Mouse (Mus musculus): ENCODE data around the gene Gatm.

Gene Gatm

DNA sequence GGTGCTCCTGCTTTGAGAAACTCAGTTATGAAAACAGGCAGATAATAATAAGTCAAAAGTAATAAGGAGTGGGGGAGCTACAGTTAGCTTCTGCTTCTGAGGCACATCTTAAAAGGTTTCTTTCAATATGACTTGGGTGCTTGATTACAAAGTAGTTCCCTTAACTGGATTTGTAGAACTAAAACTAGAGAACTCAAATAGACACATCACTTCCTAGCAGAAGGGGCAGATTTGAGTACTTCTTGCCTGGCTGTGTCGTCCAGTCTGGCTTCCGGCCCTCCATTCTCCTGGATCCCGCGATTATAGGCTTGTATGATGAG lies 511 bp upstream of the Gatm start:
- DNase-seq (ENCODE audit: low read depth, low spot score) = no peak

GRCm38 (mm10) chr2:122608820-122609219 lies 2.3 kb downstream of the Gatm start:
- no peak for DNase-seq (ENCODE audit: low read depth, low spot score)

DNA sequence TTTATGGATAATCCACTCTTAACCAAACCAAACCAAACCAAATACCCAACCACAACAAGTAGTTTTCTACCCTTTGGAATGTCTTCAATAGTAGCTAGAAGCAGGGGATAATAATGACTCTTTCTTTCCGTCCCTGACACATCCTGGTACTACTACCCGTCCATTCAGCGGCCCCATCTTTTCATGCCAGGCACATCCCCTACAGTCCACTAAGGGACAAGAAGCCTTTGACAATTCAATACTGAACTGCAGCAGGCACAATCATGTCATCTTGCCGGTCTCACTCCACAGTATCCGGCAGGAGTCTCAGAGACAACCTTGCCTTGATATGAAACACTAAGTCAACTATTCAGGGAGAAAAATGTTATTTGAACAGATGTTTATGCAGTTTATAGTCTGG lies 5.3 kb downstream of the Gatm start:
- no peak for DNase-seq (ENCODE audit: low read depth, low spot score)

GRCm38 (mm10) chr2:122601354-122601753 lies 9.7 kb downstream of the Gatm start:
- DNase-seq (ENCODE audit: low read depth, low spot score) = no peak

GRCm38 (mm10) chr2:122599736-122600135 lies 11.4 kb downstream of the Gatm start:
- DNase-seq (ENCODE audit: low read depth, low spot score) = no peak

- DNase-seq (ENCODE audit: low read depth, low spot score) = no peak
Measured at GRCm38 (mm10) chr2:122595461-122595860, 15.6 kb downstream of the Gatm start.

DNA sequence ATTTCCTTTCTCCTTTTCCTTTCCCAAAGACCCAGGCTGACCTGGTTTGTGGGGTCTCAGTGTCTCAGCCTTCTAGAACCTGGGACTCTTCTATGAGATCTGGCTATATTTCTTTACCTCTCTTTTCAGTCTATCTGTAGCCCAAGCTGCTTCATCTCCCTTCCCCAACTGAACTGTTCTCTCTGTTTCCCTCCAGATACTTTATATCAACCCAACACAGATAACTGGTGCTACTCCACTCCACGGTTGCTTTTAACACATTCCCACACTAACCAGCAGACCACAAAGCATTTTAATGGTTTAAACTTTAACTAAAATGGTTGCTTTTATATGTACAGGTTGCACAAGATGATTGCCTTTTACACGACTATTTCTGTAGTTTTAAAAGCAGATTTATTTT lies 19.9 kb downstream of the Gatm start:
- no peak for DNase-seq (ENCODE audit: low read depth, low spot score)

DNA sequence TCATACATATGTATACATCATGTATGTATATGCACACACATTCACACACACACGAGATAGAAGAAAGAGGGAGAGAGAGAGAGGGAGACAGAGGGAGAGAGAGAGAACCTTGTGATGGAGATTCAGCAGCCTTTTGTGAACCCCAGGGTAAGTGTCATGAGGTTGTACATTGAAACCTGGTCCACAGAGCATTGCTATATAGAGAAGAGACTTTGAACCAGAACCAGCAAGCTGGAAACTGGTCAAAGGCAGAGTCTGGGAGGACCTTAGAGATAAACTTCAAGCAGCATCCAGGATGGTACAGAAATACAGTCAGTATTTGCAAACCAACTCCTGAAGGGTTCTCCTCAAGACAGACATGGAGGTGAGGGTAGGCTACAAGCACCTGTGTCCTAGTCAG lies 20.8 kb downstream of the Gatm start:
- no peak for DNase-seq (ENCODE audit: low read depth, low spot score)

GRCm38 (mm10) chr2:122587861-122588519 lies 23.1 kb downstream of the Gatm start:
- DNase-seq (ENCODE audit: low read depth, low spot score) = no peak

- peak; percentile 32 for DNase-seq (ENCODE audit: low read depth, low spot score)
Measured at GRCm38 (mm10) chr2:122586258-122586657, 24.8 kb downstream of the Gatm start.

DNA sequence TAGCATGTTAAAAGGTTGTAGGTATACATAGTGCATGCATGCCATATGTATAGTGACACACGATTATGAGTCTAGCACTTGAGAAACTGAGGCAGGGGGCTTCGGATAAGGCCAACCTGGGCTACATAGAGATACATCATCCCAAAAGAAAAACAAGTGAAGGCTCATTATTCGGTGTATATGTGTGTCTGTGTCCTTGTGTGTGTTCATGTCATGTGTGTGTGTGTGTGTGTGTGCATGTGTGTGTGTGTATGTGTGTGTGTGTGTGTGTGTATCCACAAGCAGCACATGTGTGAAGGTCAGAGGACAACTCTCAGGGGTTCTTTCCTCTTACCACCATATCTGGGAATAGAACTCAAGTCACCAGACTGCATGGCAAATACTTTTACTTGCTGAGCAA lies 28.8 kb downstream of the Gatm start:
- no peak for DNase-seq (ENCODE audit: low read depth, low spot score)

DNA sequence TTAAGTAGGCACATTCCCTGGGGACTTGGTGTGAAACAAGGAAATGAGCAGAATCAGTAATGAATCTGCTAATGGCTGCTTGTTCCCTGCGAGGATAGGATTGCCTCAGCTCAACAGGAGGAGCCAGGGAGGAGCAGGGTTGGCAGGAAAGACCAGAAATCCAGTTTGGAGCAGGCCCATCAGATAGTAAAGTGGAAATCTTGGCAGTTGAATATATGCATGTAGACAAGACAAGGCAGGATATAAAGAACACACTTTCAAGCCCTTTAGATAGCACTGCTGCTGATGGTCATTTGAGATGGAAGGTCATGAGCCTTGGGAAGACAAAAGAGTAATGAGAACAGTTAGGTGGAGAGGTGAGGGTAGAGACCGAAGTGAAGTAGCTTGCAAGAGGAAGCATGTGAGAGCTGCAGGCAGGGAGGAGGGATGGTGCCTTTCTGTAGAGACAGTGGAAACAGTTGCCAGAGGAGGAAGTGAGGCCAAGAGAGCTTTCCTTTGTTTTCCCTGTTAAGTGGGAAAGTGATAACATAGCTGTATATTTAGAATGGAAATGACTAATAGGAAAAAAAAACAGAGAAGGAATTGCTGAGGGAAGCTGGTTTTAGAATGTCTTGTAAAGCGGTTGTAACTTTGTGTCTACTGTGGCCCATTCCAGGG lies 29.6 kb downstream of the Gatm start:
- DNase-seq (ENCODE audit: low read depth, low spot score) = no peak

DNA sequence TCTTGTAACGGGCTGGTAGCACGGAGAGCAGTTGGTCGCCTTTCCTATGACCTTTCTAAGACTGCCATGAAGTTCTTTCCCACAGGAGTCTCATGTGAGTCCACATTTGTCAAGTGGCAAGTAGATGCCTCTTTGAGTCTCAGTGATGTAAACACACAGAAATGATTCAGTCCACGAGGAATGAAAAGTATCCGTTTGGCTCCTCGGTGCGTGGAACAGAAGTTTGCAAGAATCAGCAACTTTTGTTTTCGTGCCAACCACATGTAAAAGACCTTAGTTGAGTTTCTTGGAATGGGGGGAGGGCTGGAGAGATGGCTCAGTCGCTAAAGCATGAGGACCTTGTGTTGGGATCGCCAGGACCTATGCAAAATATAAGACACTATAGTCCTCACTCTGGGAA lies 30.7 kb downstream of the Gatm start:
- DNase-seq (ENCODE audit: low read depth, low spot score) = no peak

DNA sequence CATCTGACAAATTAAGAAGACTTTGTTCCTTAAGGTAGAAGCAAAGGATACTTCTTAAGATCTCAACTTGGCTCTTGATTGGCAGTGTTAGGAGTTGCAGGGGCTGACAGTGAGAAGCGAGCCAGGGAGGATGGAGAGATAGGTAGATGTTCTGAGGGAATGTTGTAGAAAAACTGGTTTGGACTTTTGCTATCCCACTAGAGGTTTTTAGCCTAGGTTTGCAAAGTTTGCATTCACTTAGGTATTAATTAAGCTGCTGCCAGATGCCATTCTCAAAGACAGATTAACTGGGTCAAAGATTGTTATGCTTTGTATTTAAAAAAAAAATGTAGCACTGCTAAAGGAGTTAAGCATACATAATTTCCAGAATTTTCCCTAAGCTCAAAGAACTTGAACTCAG lies 33.8 kb downstream of the Gatm start:
- DNase-seq (ENCODE audit: low read depth, low spot score) = no peak

DNA sequence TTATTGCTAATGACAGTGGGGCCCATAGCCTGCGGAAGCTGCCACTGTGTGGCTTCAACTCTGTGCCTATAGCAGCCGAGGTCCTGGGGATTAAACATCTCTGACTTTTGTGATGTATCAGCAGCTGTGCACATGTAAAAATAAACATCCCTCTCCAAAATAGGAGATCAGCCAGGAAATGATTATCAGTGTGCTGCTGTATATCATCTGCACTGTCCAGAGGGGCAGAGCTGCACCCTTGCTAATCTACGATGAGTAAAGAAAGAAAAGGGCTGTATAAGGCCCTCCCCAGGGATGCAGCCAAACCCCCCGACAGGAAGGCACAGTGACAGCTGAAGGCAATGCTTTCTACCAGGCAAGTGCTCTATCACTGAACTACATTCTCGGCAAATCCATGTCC lies 34.8 kb downstream of the Gatm start:
- no peak for DNase-seq (ENCODE audit: low read depth, low spot score)

DNA sequence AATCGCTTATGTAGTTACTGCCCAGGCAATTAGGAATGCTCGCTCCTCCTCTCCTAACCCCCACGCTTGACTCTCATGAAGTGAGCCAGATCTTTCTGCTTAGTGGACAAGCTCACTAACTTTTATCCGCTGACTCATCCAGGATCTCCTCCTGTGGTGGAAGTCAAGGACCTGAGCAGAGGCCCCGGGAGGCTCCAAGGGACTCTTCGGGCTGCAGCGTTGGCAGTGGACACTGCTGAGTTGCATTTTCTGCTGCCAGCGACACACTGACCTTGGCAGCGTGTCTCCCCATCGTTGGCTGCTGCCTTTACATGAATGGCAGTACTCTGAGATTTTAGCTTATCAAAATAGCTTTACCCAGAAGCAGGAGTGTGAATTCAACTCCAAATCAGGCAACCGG lies 35.6 kb downstream of the Gatm start:
- DNase-seq (ENCODE audit: low read depth, low spot score) = no peak

DNA sequence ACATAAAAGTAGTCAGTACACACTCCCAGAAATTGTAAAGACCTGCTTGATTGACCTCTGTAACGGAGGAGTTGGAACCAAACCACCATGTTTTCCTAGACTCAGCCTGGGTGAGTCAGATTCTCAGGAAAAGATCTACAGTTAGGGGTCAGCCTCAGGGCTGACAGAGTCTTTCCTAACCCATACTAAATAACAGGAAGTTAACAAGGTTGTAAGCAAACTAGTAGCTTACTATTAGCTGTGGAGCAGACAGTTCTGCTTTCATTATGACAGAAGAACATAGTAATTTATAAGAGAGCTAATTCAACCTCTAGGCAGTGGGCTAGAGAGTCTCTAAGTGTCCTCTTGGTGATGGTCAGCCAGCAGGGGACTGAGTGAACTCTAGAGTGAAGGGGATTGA lies 38.7 kb downstream of the Gatm start:
- peak; percentile 79 for DNase-seq (ENCODE audit: low read depth, low spot score)

GRCm38 (mm10) chr2:122571326-122571725 lies 39.8 kb downstream of the Gatm start:
- DNase-seq (ENCODE audit: low read depth, low spot score) = no peak

DNA sequence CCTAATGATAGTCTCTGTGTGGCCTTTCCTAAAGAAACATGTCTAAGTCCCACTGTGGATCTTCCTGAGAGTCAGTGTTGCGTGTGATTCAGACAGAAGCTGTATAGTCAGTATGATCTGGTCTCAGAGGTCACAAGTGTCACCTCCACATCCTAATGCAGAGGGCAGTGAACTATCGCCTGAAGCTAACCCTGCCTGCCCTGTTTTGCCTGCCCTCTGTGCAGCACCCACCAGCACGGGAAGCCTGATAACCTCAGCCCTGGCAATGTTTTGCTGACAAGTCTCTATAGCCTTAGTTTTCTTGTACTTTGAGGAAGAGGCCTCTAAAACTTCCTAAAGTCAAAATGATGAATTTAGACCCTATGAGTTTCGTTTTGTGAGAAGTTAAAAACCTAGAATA lies 40.7 kb downstream of the Gatm start:
- no peak for DNase-seq (ENCODE audit: low read depth, low spot score)

DNA sequence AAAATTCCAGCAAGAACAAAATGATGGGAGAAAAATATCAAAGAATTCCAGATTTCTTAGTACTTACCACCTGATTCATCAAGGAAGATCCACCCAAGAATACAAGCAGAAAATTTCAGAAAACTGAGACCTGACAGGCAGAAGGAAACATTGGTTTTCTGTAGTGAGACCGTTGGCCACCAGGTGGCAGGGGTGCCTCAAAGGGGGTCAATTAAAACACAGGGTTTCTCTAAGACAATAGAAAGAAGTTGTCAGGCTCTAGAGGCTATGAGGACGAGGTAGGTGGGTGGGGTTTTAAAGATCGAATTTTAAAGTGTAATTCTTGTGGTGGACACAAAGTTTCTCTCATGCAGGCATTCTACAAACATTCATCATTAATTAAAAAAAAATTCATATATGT lies 41.7 kb downstream of the Gatm start:
- peak; percentile 72 for DNase-seq (ENCODE audit: low read depth, low spot score)

DNA sequence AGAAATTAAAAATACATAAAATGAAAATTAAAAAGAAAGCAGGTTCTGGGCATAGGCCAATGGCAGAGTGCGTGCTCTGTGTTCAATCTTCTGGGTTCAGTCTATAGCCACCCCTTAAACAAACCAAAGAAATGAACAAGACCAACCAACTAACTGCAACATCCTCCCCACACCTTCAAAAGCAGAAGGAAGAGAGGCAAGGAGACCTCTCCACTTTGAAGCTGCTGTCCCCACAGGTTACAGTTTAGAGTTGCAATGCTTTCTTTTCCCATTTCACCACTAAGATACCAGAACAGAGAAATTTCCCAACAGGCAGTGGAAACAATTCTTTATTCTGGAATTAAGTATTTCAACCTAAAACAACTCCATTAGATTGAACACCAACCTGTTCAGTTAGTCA lies 48.9 kb downstream of the Gatm start:
- no peak for DNase-seq (ENCODE audit: low read depth, low spot score)

- DNase-seq (ENCODE audit: low read depth, low spot score) = no peak
Measured at GRCm38 (mm10) chr2:122561221-122561620, 49.9 kb downstream of the Gatm start.

DNA sequence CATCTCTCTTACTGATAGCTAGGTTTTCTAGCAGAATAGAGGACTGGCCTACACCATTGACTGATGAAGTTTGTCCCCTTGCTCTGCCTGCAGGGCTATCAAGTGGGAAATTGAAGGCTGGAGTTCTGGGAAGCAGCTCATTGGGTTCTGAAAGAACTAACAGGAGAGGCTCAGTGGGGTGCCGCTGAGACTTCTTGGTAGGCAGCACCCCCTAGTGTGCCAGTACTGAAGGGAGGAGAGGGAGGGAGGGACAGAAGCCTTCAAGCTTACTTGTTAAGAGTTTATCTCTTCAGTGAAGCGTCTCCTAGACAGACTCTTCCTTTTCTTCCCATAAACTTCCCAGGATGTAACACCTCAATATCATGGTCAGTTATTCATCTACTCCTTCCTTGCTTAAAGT lies 52.8 kb downstream of the Gatm start:
- peak; percentile 56 for DNase-seq (ENCODE audit: low read depth, low spot score)
